Mouse (Mus musculus): ENCODE measurements around the gene Olfr934.

- TF ChIP-seq CTCF (IDR thresholded peaks at IDR 0.05; ENCODE audit: low read depth) (no peak), EP300 (IDR thresholded peaks at IDR 0.05; ENCODE audit: low read depth) (no peak)
Measured at GRCm38 (mm10) chr9:38988215-38988614, at the start of gene Olfr934.

Data from liver, embryonic 14.5 days (tissue).